30 mouse cellular contexts compared by ENCODE assay signal in the genomic region with DNA sequence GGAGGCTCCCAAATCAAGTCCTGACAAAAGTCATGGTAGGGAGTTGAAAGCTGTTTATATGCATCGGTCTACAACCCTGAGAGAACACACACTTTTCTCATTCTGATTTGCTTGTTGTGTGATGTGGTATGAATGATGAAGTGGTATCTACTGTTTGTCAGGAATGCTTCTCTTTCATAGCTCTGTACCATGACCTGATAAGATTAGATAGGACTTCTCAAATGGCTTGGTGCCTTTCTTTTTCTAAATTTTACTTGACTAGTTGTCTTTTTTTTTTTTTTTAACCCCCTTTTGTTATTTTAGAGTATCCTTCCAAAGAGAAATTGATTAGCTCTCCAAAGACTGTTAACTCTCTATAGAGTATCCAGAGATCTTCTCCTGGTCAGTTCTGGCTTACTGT.
"Had no signal": no experiment of that assay in that cellular context is flagged by ENCODE, and none has a peak within 500 bp of the region (broad histone marks: within the 10 kb centered on the region; RNA-seq: fewer than 3 reads in every experiment).

No protein-coding gene starts in this region.

- H3K4me3 ChIP-seq: heart, embryonic 10.5 days; heart, embryonic 12.5 days; heart, embryonic 13.5 days; heart, embryonic 15.5 days; hindbrain, embryonic 10.5 days; hindbrain, embryonic 12.5 days; hindbrain, embryonic 13.5 days; hindbrain, embryonic 15.5 days; intestine, embryonic 15.5 days; kidney, embryonic 15.5 days; layer of hippocampus, adult 2 months; left cerebral cortex, adult 2 months had no signal

- H3K9me3 ChIP-seq: heart, embryonic 10.5 days; heart, embryonic 12.5 days; heart, embryonic 13.5 days; heart, embryonic 15.5 days; hindbrain, embryonic 10.5 days; hindbrain, embryonic 12.5 days; hindbrain, embryonic 13.5 days; hindbrain, embryonic 15.5 days; intestine, embryonic 15.5 days; kidney, embryonic 15.5 days had no signal

- H3K27ac ChIP-seq: heart, embryonic 10.5 days; heart, embryonic 13.5 days; heart, embryonic 15.5 days; hindbrain, embryonic 10.5 days; hindbrain, embryonic 12.5 days; hindbrain, embryonic 13.5 days; hindbrain, embryonic 14.5 days; hindbrain, embryonic 15.5 days; hindbrain, postnatal 0 days; intestine, embryonic 15.5 days; kidney, embryonic 15.5 days; kidney, postnatal 0 days; layer of hippocampus, adult 2 months; left cerebral cortex, adult 2 months had no signal

- H3K9ac ChIP-seq: heart, embryonic 12.5 days; heart, embryonic 13.5 days; heart, embryonic 15.5 days; hindbrain, embryonic 12.5 days; hindbrain, embryonic 13.5 days; hindbrain, embryonic 14.5 days; hindbrain, embryonic 15.5 days; intestine, embryonic 15.5 days; kidney, embryonic 15.5 days had no signal

- DNase-seq: heart, postnatal 10 days; heart, postnatal 36 days; heart, postnatal 4 days; kidney, adult 11 months; kidney, adult 18-20 months; kidney, adult 2 months; kidney, adult 8-10 months; kidney, adult 9 months; kidney, postnatal 10 days; kidney, postnatal 14 days; kidney, postnatal 25 days; kidney, postnatal 36 days; kidney, postnatal 4 days; layer of hippocampus, adult 9-11 months; layer of hippocampus, postnatal 36 days had no signal

- H3K4me1 ChIP-seq: heart, embryonic 10.5 days; heart, embryonic 15.5 days; hindbrain, embryonic 10.5 days; hindbrain, embryonic 12.5 days; hindbrain, embryonic 13.5 days; hindbrain, embryonic 15.5 days; intestine, embryonic 15.5 days; kidney, embryonic 15.5 days had no signal

- H3K27me3 ChIP-seq: heart, embryonic 12.5 days; heart, embryonic 13.5 days; heart, embryonic 15.5 days; hindbrain, embryonic 12.5 days; hindbrain, embryonic 13.5 days; hindbrain, embryonic 15.5 days; intestine, embryonic 15.5 days; kidney, embryonic 15.5 days had no signal
